Mouse (Mus musculus) midbrain, postnatal 0 days (tissue): ENCODE data around the gene Ap1s3. TPM values are rescaled to one million over a fixed set of nuclear protein-coding genes. Genes with fewer than 3 reads are reported as not detected.

ENCODE experiments used
- ATAC-seq: fragments of 200-750 bp; cut with Nextera tagmentation; 2 replicates; pipeline ENCODE4 v1.8.0; 2017; ENCODE audit warnings: moderate number of reproducible peaks, mild to moderate bottlenecking, moderate TSS enrichment, moderate library complexity; ENCODE audit not compliant: low FRiP score
- DNase-seq: peaks from one replicate; pipeline ENCODE4 v3.0.0-alpha.2; 2015; ENCODE audit warnings: low spot score
- H3K27ac ChIP-seq: fragments of 300-500 bp; sonication (generic); 2 replicates; pipeline ENCODE4 v1.5.1; 2014; ENCODE audit warnings: low read depth, mild to moderate bottlenecking, low read length, mixed read lengths
- H3K27me3 ChIP-seq: fragments of 300-500 bp; sonication (generic); 2 replicates; pipeline ENCODE4 v1.6.1; 2014; ENCODE audit warnings: low read length, control low read depth, mixed read lengths; ENCODE audit not compliant: insufficient read depth
- H3K36me3 ChIP-seq: fragments of 300-500 bp; sonication (generic); 2 replicates; pipeline ENCODE4 v1.6.1; 2014; ENCODE audit warnings: low read length, control low read depth, mixed read lengths; ENCODE audit not compliant: insufficient read depth
- H3K4me1 ChIP-seq: fragments of 300-500 bp; sonication (generic); 2 replicates; pipeline ENCODE4 v1.6.1; 2014; ENCODE audit warnings: mild to moderate bottlenecking, control low read depth, antibody characterized with exemption, low read length, mixed read lengths; ENCODE audit not compliant: insufficient read depth
- H3K4me2 ChIP-seq: fragments of 300-500 bp; sonication (generic); 2 replicates; pipeline ENCODE4 v1.6.1; 2014; ENCODE audit warnings: low read depth, mild to moderate bottlenecking, low read length, mixed read lengths; ENCODE audit not compliant: poor library complexity, severe bottlenecking
- H3K4me3 ChIP-seq: fragments of 300-500 bp; sonication (generic); 2 replicates; pipeline ENCODE4 v1.5.1; 2014; ENCODE audit warnings: low read depth, mild to moderate bottlenecking, low read length, moderate library complexity
- H3K9ac ChIP-seq: fragments of 300-500 bp; sonication (generic); replicated peaks from 2 replicates; pipeline ENCODE4 v1.6.1; 2014; ENCODE audit warnings: mild to moderate bottlenecking, low read length, moderate library complexity, mixed read lengths; ENCODE audit not compliant: poor library complexity, severe bottlenecking
- H3K9me3 ChIP-seq: fragments of 300-500 bp; sonication (generic); 2 replicates; pipeline ENCODE4 v1.6.1; 2016; ENCODE audit warnings: low read length, control low read depth
- CTCF ChIP-seq: IDR thresholded peaks from 2 replicates; pipeline ENCODE4 v1.5.1; 2016; ENCODE audit warnings: antibody characterized with exemption, mild to moderate bottlenecking
- WGBS: fragments of 180-500 bp; shearing (Covaris S2); extraction: QIAGEN DNeasy Blood & Tissue Kit; methylation state at CpG from one replicate; pipeline ENCODE4 v1.1.7; 2014; 5-methylcytosine and 5-hydroxymethylcytosine counted together
- polyA plus RNA-seq: library from polyadenylated mRNA; unstranded; fragments of >200 nt; fragmentation: Nextera tagmentation; extraction: Ambion mirVana; gene quantifications from 2 replicates; pipeline ENCODE4 v1.2.1, GENCODE M21; 2015
- total RNA-seq: library from RNA; depleted of rRNA; stranded (reverse); fragments of >200 nt; gene quantifications from 2 replicates; pipeline ENCODE4 v1.2.3, GENCODE M21; 2014

Gene Ap1s3
- total and polyA plus RNA-seq, 2 experiments from 2014 or later = 0.35 to 0.82 TPM

GRCm38 (mm10) chr1:79641355-79641754, 30.4 kb downstream of the Ap1s3 start:
- no peak for TF ChIP-seq CTCF
- 90% methylated on average over 6 of the region's 6 CpGs for WGBS
- H3K36me3 ChIP-seq = no peaks in the 10 kb centered on the region
- H3K9ac ChIP-seq = no peak overlapping the region
- H3K4me3 ChIP-seq = no peak overlapping the region
- H3K9me3 ChIP-seq = no peaks in the 10 kb centered on the region
- DNase-seq = no peak
- no peak overlapping the region for H3K27ac ChIP-seq
- no peaks in the 10 kb centered on the region for H3K4me1 ChIP-seq
- no peak for ATAC-seq
- no peaks in the 10 kb centered on the region for H3K27me3 ChIP-seq
- H3K4me2 ChIP-seq = no peak overlapping the region

- peak; percentile 99 for TF ChIP-seq CTCF
- Histone ChIP-seq H3K9me3 (no peaks in the 10 kb centered on the region), H3K4me3 (no peak overlapping the region), H3K27me3 (no peaks in the 10 kb centered on the region), H3K4me1 (no peaks in the 10 kb centered on the region), H3K36me3 (no peaks in the 10 kb centered on the region), H3K27ac (no peak overlapping the region), H3K4me2 (no peak overlapping the region), H3K9ac (no peak overlapping the region)
- 33% methylated on average over 7 of the region's 7 CpGs for WGBS
- ATAC-seq = peak; percentile 72; the same call in 1 of the 2 replicates
- peak; percentile 90 for DNase-seq
These were observed 31.6 kb downstream of the Ap1s3 start for GRCm38 (mm10) chr1:79640151-79640550.

GRCm38 (mm10) chr1:79639683-79640082, 32.1 kb downstream of the Ap1s3 start:
- no peak overlapping the region for H3K9ac ChIP-seq
- 66% methylated on average over 5 of the region's 5 CpGs for WGBS
- no peak for ATAC-seq

GRCm38 (mm10) chr1:79639107-79639506, 32.7 kb downstream of the Ap1s3 start:
- Histone ChIP-seq H3K9me3 (no peaks in the 10 kb centered on the region), H3K9ac (no peak overlapping the region), H3K36me3 (no peaks in the 10 kb centered on the region), H3K4me2 (no peak overlapping the region), H3K27ac (no peak overlapping the region), H3K4me1 (no peaks in the 10 kb centered on the region), H3K27me3 (no peaks in the 10 kb centered on the region), H3K4me3 (no peak overlapping the region)
- WGBS = 94% methylated on average over 6 of the region's 6 CpGs
- DNase-seq (no peak), ATAC-seq (no peak)
- TF ChIP-seq CTCF = no peak

More at GRCm38 (mm10) chr1:79639683-79640082, 32.1 kb downstream of the Ap1s3 start:
- no peak for TF ChIP-seq CTCF
- no peak for DNase-seq
- H3K4me3 ChIP-seq = no peak overlapping the region
- no peaks in the 10 kb centered on the region for H3K9me3 ChIP-seq
- H3K36me3 ChIP-seq = no peaks in the 10 kb centered on the region
- H3K4me1 ChIP-seq = no peaks in the 10 kb centered on the region
- H3K27ac ChIP-seq = no peak overlapping the region
- no peaks in the 10 kb centered on the region for H3K27me3 ChIP-seq
- H3K4me2 ChIP-seq = no peak overlapping the region

DNA sequence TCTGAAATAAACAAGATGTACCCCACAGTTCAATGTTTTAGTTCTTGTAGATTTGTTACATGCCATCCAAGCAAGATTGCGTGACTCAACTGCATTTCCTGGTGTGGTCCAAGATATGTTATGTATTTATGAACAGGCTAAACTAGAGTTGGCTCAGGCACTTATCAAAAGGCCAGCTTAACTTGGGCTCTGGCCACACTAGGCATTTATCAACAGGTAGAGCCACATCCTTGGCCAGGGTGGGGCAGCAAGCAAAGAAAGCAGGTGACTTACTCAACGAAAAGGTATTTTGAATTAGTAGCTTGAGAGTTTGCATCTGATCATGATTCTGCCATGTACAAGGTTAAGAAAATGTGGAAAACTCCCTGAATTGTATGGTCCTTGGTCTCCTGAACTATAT, 34.0 kb downstream of the Ap1s3 start:
- no peak for DNase-seq

DNA sequence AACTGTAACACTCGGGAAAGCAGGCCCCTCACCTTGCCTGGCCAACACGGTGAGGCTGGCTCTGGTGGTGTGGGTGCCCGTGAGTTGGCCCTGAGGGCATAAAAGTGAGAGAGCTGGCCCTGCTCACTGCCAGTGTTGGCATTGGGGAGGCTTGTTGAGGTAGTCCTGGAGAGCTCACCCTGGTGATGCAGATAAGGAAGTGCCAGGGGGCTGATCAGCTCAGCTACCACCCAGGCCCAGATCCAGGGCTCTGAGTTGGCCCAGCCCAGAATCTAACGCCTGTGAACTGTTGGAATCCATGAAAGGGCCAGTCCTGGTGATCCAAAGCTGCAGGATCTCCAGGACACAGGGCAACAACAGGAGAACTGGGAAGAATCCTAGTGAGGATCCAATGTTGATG, 40.3 kb downstream of the Ap1s3 start:
- TF ChIP-seq CTCF = no peak
- no peak overlapping the region for H3K4me3 ChIP-seq
- no peaks in the 10 kb centered on the region for H3K4me1 ChIP-seq
- no peak for ATAC-seq
- no peaks in the 10 kb centered on the region for H3K27me3 ChIP-seq
- WGBS = 91% methylated on average over 4 of the region's 4 CpGs
- H3K36me3 ChIP-seq = no peaks in the 10 kb centered on the region
- no peaks in the 10 kb centered on the region for H3K9me3 ChIP-seq
- DNase-seq = no peak
- no peak overlapping the region for H3K4me2 ChIP-seq
- no peak overlapping the region for H3K9ac ChIP-seq
- H3K27ac ChIP-seq = no peak overlapping the region

More for the DNA sequence above, 34.0 kb downstream of the Ap1s3 start:
- no peak overlapping the region for H3K9ac ChIP-seq
- no peaks in the 10 kb centered on the region for H3K4me1 ChIP-seq
- no peak for ATAC-seq
- no peak overlapping the region for H3K27ac ChIP-seq
- no peaks in the 10 kb centered on the region for H3K27me3 ChIP-seq
- H3K36me3 ChIP-seq = no peaks in the 10 kb centered on the region
- 96% methylated on average over 2 of the region's 2 CpGs for WGBS
- no peak overlapping the region for H3K4me3 ChIP-seq
- no peak overlapping the region for H3K4me2 ChIP-seq
- TF ChIP-seq CTCF = no peak
- no peaks in the 10 kb centered on the region for H3K9me3 ChIP-seq
